Mouse (Mus musculus) kidney, embryonic 16.5 days (tissue): ENCODE results near the gene Lkaaear1. TPM values are rescaled to one million over a fixed set of nuclear protein-coding genes. Genes with fewer than 3 reads are reported as not detected.

Source experiments
- ATAC-seq: fragments of 200-750 bp; cut with Nextera tagmentation; 2 replicates; pipeline ENCODE4 v1.8.0; 2017; ENCODE audit warnings: moderate TSS enrichment; ENCODE audit not compliant: low FRiP score, low TSS enrichment
- H3K27ac ChIP-seq: fragments of 300-500 bp; sonication (generic); 2 replicates; pipeline ENCODE4 v1.5.1; 2014; ENCODE audit warnings: low read length
- H3K27me3 ChIP-seq: fragments of 300-500 bp; sonication (generic); 2 replicates; pipeline ENCODE4 v1.6.1; 2014; ENCODE audit warnings: low read length, control low read depth, mixed read lengths; ENCODE audit not compliant: insufficient read depth
- H3K36me3 ChIP-seq: fragments of 300-500 bp; sonication (generic); 2 replicates; pipeline ENCODE4 v1.6.1; 2014; ENCODE audit warnings: low read length, control low read depth, mixed read lengths; ENCODE audit not compliant: insufficient read depth
- H3K4me1 ChIP-seq: fragments of 300-500 bp; sonication (generic); 2 replicates; pipeline ENCODE4 v1.6.1; 2014; ENCODE audit warnings: low read length, control low read depth, mixed read lengths; ENCODE audit not compliant: insufficient read depth
- H3K4me2 ChIP-seq: fragments of 300-500 bp; sonication (generic); replicated peaks from 2 replicates; pipeline ENCODE4 v1.6.1; 2014; ENCODE audit warnings: low read depth, low read length
- H3K4me3 ChIP-seq: fragments of 300-500 bp; sonication (generic); 2 replicates; pipeline ENCODE4 v1.5.1; 2014; ENCODE audit warnings: mild to moderate bottlenecking, low read length
- H3K9ac ChIP-seq: fragments of 300-500 bp; sonication (generic); replicated peaks from 2 replicates; pipeline ENCODE4 v1.6.1; 2014; ENCODE audit warnings: low read length
- H3K9me3 ChIP-seq: fragments of 300-500 bp; sonication (generic); 2 replicates; pipeline ENCODE4 v1.6.1; 2016; ENCODE audit warnings: low read length, control low read depth
- WGBS: fragments of 180-500 bp; shearing (Covaris S2); extraction: QIAGEN DNeasy Blood & Tissue Kit; methylation state at CpG from one replicate; pipeline ENCODE4 v1.1.7; 2014; 5-methylcytosine and 5-hydroxymethylcytosine counted together
- polyA plus RNA-seq: library from polyadenylated mRNA; unstranded; fragments of >200 nt; fragmentation: Nextera tagmentation; extraction: Ambion mirVana; gene quantifications from 2 replicates; pipeline ENCODE4 v1.2.1, GENCODE M21; 2015

Lkaaear1 gene
- polyA plus RNA-seq, 1 experiment from 2014 or later = not detected

- H3K9ac ChIP-seq = no peak overlapping the region
- WGBS = 44% methylated on average over 4 of the region's 4 CpGs
- H3K9me3 ChIP-seq = no peaks in the 10 kb centered on the region
- no peaks in the 10 kb centered on the region for H3K4me1 ChIP-seq
- no peak for ATAC-seq
- H3K4me3 ChIP-seq = no peak overlapping the region
- no peak overlapping the region for H3K4me2 ChIP-seq
- H3K27me3 ChIP-seq = no peaks in the 10 kb centered on the region
- H3K36me3 ChIP-seq = no peaks in the 10 kb centered on the region
- H3K27ac ChIP-seq = no peak overlapping the region
Observed at GRCm38 (mm10) chr2:181706668-181707067, 8.4 kb upstream of the Lkaaear1 start.

DNA sequence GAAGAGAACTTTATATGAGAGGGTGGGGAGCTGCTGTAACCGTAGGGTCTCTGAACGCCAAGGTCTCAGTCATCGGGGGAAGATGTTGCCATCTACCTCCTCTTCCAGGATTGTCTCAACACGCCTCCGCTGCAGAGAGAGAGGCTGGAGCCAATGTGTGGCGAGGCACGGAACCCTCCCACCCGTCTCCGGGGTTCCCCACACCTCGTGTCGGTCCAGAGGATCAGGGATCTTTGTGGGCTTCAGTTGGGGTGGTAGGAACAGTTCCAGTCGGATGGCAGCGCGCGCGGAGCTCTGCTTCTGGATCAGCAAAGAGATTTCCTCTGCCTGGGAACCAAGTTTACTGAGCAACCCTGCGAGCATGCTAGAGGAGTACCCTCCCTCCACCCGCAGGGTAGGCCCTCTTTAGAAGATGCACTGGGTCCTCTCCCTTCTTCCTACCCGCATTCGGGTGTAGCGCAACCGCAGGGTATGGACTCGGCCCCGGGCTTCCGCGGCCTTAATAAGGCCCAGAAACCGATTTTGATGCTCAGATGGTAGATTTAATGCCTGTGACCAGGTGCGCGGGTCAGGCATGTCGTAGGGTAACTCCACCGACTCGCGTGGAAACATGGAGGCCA is 1.3 kb downstream of the Lkaaear1 start:
- Histone ChIP-seq H3K9ac (no peak overlapping the region), H3K9me3 (no peaks in the 10 kb centered on the region), H3K4me1 (peaks cover 15% of the 10 kb centered on the region), H3K27me3 (no peaks in the 10 kb centered on the region), H3K4me3 (no peak overlapping the region), H3K4me2 (no peak overlapping the region), H3K27ac (no peak overlapping the region), H3K36me3 (no peaks in the 10 kb centered on the region)
- no peak for ATAC-seq
- 74% methylated on average over 33 of the region's 33 CpGs for WGBS

- no peak overlapping the region for H3K27ac ChIP-seq
- ATAC-seq = no peak
- no peak overlapping the region for H3K4me2 ChIP-seq
- H3K9me3 ChIP-seq = no peaks in the 10 kb centered on the region
- WGBS = 68% methylated on average over 1 of the region's 1 CpGs
- H3K9ac ChIP-seq = no peak overlapping the region
- H3K4me3 ChIP-seq = no peak overlapping the region
- no peaks in the 10 kb centered on the region for H3K27me3 ChIP-seq
- H3K36me3 ChIP-seq = no peaks in the 10 kb centered on the region
- H3K4me1 ChIP-seq = peaks cover 15% of the 10 kb centered on the region
Observed at GRCm38 (mm10) chr2:181695776-181696175, 2.5 kb downstream of the Lkaaear1 start.

DNA sequence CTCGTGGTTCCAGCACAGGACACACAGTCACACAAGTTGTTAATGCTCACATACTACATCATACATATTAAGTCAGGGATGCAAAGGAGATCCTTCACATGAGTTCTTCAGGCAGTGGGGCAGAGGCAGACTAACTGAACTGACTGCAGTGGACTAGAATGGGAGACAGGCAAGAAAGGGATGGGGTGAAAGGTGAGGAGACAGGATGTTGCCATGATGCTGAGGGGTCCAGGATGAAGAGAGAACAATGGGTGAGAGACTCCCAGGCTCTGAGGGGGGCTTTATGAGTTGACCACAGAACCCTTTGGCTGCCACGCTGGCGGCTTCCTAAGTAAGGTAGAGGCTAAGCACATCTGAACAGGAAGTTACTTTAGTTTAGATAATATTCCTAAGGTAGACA is 3.7 kb downstream of the Lkaaear1 start:
- no peak for ATAC-seq
- H3K9ac ChIP-seq = no peak overlapping the region
- H3K9me3 ChIP-seq = no peaks in the 10 kb centered on the region
- H3K4me2 ChIP-seq = no peak overlapping the region
- H3K27me3 ChIP-seq = no peaks in the 10 kb centered on the region
- 90% methylated on average over 3 of the region's 3 CpGs for WGBS
- H3K4me1 ChIP-seq = peaks cover 15% of the 10 kb centered on the region
- no peak overlapping the region for H3K27ac ChIP-seq
- no peak overlapping the region for H3K4me3 ChIP-seq
- 0 out of 2 replicates have a peak, but pooled peaks cover 2% of the 10 kb centered on the region for H3K36me3 ChIP-seq

GRCm38 (mm10) chr2:181693339-181694280 is 4.6 kb downstream of the Lkaaear1 start, which contains the start of gene Rgs19:
Gene Rgs19, minus strand, starts transcription at chr2:181693977.
- WGBS = under 1% methylated on average over 73 of the region's 75 CpGs
- ATAC-seq = peak; percentile 88
- peak within 1 kb of the TSS; percentile 56 for H3K4me3 ChIP-seq
- H3K9ac ChIP-seq = peak within 1 kb of the TSS; percentile 81
- peak within 1 kb of the TSS; percentile 96 for H3K4me2 ChIP-seq
- H3K4me1 ChIP-seq = peaks cover 15% of the 10 kb centered on the region
- H3K9me3 ChIP-seq = no peaks in the 10 kb centered on the region
- peak within 1 kb of the TSS; percentile 34; the same call in 1 of the 2 replicates for H3K27ac ChIP-seq
- 0 out of 2 replicates have a peak, but pooled peaks cover 10% of the 10 kb centered on the region for H3K36me3 ChIP-seq
- H3K27me3 ChIP-seq = no peaks in the 10 kb centered on the region

- peaks cover 19% of the 10 kb centered on the region; the same call in 1 of the 2 replicates for H3K36me3 ChIP-seq
- no peak for ATAC-seq
- no peaks in the 10 kb centered on the region for H3K27me3 ChIP-seq
- H3K9ac ChIP-seq = peak overlapping the region; percentile 81; the same call in 1 of the 2 replicates
- no peak overlapping the region for H3K27ac ChIP-seq
- WGBS = 95% methylated on average over 3 of the region's 3 CpGs
- peak overlapping the region; percentile 96; the same call in 1 of the 2 replicates for H3K4me2 ChIP-seq
- H3K4me3 ChIP-seq = no peak overlapping the region
- peaks cover 15% of the 10 kb centered on the region for H3K4me1 ChIP-seq
- no peaks in the 10 kb centered on the region for H3K9me3 ChIP-seq
Observed at GRCm38 (mm10) chr2:181692304-181692703, 5.9 kb downstream of the Lkaaear1 start.

- 82% methylated on average over 4 of the region's 4 CpGs for WGBS
- Histone ChIP-seq H3K4me3 (no peak overlapping the region), H3K36me3 (peaks cover 24% of the 10 kb centered on the region), H3K9ac (no peak overlapping the region), H3K27ac (no peak overlapping the region), H3K27me3 (no peaks in the 10 kb centered on the region), H3K4me2 (no peak overlapping the region), H3K4me1 (peaks cover 15% of the 10 kb centered on the region), H3K9me3 (no peaks in the 10 kb centered on the region)
- no peak for ATAC-seq
Observed at GRCm38 (mm10) chr2:181691571-181691970, 6.7 kb downstream of the Lkaaear1 start.

DNA sequence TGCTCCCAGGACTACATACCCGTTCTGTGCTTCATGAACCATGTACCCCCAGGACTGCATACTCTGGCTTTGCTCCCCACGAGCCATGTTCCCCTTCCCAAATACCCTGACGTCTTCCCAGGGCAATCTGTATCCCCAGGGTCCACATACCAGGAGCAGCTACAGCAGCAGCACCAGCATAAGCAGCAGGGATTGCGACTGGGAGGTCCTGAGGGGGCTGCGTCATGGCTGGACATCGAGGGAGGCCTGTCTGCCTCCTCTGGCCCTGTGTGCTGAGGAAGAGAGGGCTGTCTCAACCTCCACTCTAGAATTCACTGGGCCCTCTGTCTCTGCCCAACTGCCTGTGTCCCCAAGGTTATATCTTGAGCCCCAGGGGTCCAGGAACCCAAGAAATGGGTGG is 7.2 kb downstream of the Lkaaear1 start:
- H3K27me3 ChIP-seq = no peaks in the 10 kb centered on the region
- WGBS = 88% methylated on average over 6 of the region's 6 CpGs
- H3K27ac ChIP-seq = no peak overlapping the region
- no peak for ATAC-seq
- no peak overlapping the region for H3K4me3 ChIP-seq
- H3K4me1 ChIP-seq = peaks cover 15% of the 10 kb centered on the region
- H3K4me2 ChIP-seq = no peak overlapping the region
- H3K36me3 ChIP-seq = peaks cover 27% of the 10 kb centered on the region
- no peaks in the 10 kb centered on the region for H3K9me3 ChIP-seq
- H3K9ac ChIP-seq = no peak overlapping the region

- Histone ChIP-seq H3K4me1 (peaks cover 15% of the 10 kb centered on the region), H3K9me3 (no peaks in the 10 kb centered on the region), H3K27me3 (no peaks in the 10 kb centered on the region), H3K27ac (no peak overlapping the region), H3K4me2 (no peak overlapping the region), H3K4me3 (no peak overlapping the region), H3K9ac (no peak overlapping the region), H3K36me3 (peaks cover 27% of the 10 kb centered on the region)
- ATAC-seq = no peak
- WGBS = 92% methylated on average over 10 of the region's 10 CpGs
Observed at GRCm38 (mm10) chr2:181689466-181690160, 8.6 kb downstream of the Lkaaear1 start.
